Mouse (Mus musculus): Measurements from ENCODE around the gene Smad3. TPM values are rescaled to one million over a fixed set of nuclear protein-coding genes. Genes with fewer than 3 reads are reported as not detected.
A peak's percentile ranks its signal among the peaks of the same experiment; 100 is the strongest.

Smad3 gene
- polyA plus RNA-seq, 1 experiment from 2014 or later, result 7.7 TPM

DNA sequence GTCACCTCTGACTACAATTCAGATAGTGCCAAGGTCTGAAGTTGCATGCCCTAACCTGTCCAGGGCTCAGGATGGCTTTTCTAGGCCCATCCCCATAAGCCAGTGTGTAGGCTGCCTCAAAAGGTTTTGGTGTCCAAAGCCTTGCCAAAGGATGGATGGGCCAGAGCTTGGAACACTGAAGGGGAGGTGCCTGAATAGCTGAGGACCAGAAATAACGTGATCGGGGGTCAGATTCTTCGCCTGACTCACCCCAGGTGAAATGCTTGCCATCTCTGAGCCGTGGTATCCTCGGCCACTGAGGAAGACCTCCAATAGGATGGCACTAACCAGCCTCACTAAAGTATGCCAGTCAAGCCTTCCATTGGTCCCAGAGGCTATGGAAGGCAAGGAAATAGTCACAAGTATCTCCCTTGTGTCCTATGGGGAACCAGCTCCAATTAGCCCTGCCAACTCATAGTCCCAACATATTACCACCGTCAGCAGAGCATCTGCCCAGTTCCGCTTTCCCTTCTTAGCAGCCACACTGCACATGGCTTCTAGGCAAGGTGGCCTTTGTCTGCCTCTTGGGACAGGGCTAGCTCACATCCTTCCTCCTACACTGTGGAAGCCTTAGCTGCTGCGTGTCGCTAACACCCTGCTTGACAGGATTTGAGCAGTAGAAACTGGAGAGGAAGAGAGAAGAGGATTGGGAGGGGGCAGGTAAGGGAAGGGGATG is 26.5 kb downstream of the Smad3 start:
- 76% methylated on average over 9 of the region's 9 CpGs for WGBS
- no peak overlapping the region for H3K4me2 ChIP-seq (ENCODE audit: low read length)
- no peaks in the 10 kb centered on the region for H3K9me3 ChIP-seq (ENCODE audit: control insufficient read depth, low read length)

DNA sequence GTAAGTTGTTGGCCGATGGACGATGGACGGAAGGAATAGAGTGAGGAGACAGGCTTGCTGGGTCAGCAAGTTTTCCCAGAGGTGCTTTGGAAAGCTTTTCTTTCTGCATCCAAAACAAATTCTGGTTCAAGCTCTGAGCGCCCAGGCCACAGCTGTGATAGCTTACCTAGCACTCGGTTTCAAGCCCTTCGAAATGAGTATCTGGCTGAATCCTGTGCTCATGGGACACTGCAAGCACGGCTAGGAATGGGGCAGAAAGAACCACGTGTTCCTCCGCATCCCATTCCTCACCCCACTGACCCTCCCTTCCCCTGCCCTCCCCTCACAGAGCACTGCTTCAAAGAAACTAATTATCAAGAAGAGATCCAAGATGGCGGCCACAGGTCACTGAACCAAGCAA is 28.8 kb downstream of the Smad3 start:
- Histone ChIP-seq H3K9me3 (ENCODE audit: control insufficient read depth, low read length) (no peaks in the 10 kb centered on the region), H3K36me3 (ENCODE audit: control insufficient read depth, insufficient read depth, low read length) (no peaks in the 10 kb centered on the region), H3K4me2 (ENCODE audit: low read length) (no peak overlapping the region), H3K27ac (ENCODE audit: low read depth, low read length) (no peak overlapping the region), H3K4me1 (ENCODE audit: control insufficient read depth, insufficient read depth, low read depth, low read length) (no peaks in the 10 kb centered on the region; the same call in none of the 2 replicates), H3K9ac (ENCODE audit: low read depth, low read length) (no peak overlapping the region), H3K27me3 (replicated peaks; ENCODE audit: control insufficient read depth, insufficient read depth, low read length) (no peaks in the 10 kb centered on the region), H3K4me3 (ENCODE audit: low read length) (no peak overlapping the region)
- WGBS, result 88% methylated on average over 10 of the region's 10 CpGs
- no peak for ATAC-seq

More for the DNA sequence above, 26.5 kb downstream of the Smad3 start:
- no peak for ATAC-seq
- Histone ChIP-seq H3K4me1 (ENCODE audit: control insufficient read depth, insufficient read depth, low read depth, low read length) (no peaks in the 10 kb centered on the region; the same call in none of the 2 replicates), H3K27me3 (replicated peaks; ENCODE audit: control insufficient read depth, insufficient read depth, low read length) (no peaks in the 10 kb centered on the region), H3K36me3 (ENCODE audit: control insufficient read depth, insufficient read depth, low read length) (no peaks in the 10 kb centered on the region), H3K27ac (ENCODE audit: low read depth, low read length) (no peak overlapping the region), H3K4me3 (ENCODE audit: low read length) (no peak overlapping the region), H3K9ac (ENCODE audit: low read depth, low read length) (no peak overlapping the region)

DNA sequence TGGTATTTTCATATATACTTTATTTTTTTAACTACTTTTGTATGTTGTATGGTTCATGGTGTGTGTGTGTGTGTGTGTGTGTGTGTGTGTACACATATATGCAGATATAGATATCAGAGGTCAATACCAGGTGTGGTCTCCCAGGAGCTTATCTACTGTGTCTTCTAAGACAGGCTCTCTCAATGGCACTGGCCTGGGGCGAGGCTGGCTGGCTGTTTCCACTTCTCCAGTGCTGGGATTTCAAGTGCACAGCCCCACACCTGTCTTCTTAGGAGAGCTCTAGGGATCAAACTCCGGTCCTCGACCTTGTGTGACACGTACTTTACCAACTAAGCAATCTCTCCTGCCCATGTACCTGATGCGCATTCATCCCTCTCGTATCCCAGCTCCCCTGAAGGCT is 30.7 kb downstream of the Smad3 start:
- Histone ChIP-seq H3K4me3 (ENCODE audit: low read length) (no peak overlapping the region), H3K4me2 (ENCODE audit: low read length) (no peak overlapping the region), H3K9ac (ENCODE audit: low read depth, low read length) (no peak overlapping the region), H3K9me3 (ENCODE audit: control insufficient read depth, low read length) (no peaks in the 10 kb centered on the region), H3K4me1 (ENCODE audit: control insufficient read depth, insufficient read depth, low read depth, low read length) (no peaks in the 10 kb centered on the region; the same call in none of the 2 replicates), H3K36me3 (ENCODE audit: control insufficient read depth, insufficient read depth, low read length) (no peaks in the 10 kb centered on the region), H3K27me3 (replicated peaks; ENCODE audit: control insufficient read depth, insufficient read depth, low read length) (no peaks in the 10 kb centered on the region), H3K27ac (ENCODE audit: low read depth, low read length) (no peak overlapping the region)
- no peak for ATAC-seq
- 93% methylated on average over 6 of the region's 6 CpGs for WGBS

DNA sequence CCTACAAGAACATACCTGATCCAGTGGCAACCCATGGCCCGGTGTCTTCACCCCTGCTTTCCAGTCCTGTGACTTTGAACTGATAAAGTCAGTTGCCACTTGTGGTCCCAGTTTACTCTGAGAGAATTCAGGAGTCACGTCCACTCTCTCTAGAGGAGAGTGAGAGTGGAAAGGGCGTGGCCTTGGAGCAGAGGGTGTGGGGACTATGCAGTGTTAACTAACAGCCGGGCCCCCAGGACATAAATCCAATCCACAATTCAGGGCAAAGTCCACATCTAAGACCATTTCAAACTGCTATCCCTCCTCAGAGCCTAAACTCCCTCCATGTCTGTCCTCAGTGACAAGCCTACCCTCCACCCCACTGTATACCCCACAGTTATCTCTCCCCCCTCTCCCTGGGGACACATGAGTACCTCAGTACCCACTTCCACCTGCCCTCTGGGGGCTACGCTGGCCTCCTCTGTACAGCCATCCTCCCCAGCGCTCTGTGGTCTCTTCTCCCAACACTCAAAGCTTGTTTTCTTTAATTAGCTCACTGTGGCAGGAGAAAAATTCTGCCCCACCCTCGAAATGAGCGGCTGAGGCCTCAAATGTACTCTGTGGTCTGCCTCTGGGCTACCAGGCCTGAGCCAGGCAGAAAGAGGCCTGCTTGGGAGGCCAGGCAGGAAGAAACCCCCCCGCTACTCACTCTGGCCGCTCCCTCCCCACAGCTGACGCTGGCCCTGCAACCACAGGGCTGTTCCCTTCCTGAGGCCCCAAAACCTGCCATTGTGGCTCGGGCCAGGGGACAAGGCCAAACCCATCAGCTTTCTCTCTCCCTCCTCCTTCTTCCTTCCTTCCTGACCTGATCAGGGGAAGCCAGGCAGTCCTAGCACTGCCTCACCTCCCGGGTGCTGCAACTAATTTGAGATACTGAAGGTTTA is 31.4 kb downstream of the Smad3 start:
- no peak overlapping the region for H3K4me3 ChIP-seq (ENCODE audit: low read length)
- H3K9me3 ChIP-seq (ENCODE audit: control insufficient read depth, low read length), result no peaks in the 10 kb centered on the region
- no peaks in the 10 kb centered on the region for H3K27me3 ChIP-seq (replicated peaks; ENCODE audit: control insufficient read depth, insufficient read depth, low read length)
- WGBS, result 65% methylated on average over 13 of the region's 13 CpGs
- peak overlapping the region; percentile 16; the same call in 1 of the 2 replicates for H3K27ac ChIP-seq (ENCODE audit: low read depth, low read length)
- no peak overlapping the region for H3K4me2 ChIP-seq (ENCODE audit: low read length)
- H3K36me3 ChIP-seq (ENCODE audit: control insufficient read depth, insufficient read depth, low read length), result no peaks in the 10 kb centered on the region
- H3K9ac ChIP-seq (ENCODE audit: low read depth, low read length), result 0 out of 2 replicates have a peak overlapping the region, but pooled peaks have one; percentile 32
- no peak for ATAC-seq
- H3K4me1 ChIP-seq (ENCODE audit: control insufficient read depth, insufficient read depth, low read depth, low read length), result no peaks in the 10 kb centered on the region; the same call in none of the 2 replicates

DNA sequence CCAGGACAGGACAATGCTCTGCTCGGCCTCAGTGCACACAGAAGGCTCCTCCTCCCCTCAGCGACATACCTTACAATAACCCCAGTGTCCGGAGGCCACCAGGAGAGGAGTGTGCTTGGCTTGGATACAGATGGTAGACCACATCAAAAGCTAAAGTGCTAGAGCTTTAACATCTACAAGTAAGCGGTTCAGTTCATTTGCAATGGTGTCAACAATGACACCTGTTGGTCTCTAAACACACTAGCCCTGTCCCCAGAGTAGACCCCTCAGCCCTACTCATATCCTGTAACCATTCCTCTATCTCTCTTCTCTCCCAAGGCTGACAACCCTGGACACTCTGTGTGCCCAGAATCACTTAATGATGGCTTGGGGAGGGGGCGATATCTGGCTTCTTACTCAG is 33.0 kb downstream of the Smad3 start:
- no peak overlapping the region for H3K9ac ChIP-seq (ENCODE audit: low read depth, low read length)
- H3K4me2 ChIP-seq (ENCODE audit: low read length), result no peak overlapping the region
- H3K4me1 ChIP-seq (ENCODE audit: control insufficient read depth, insufficient read depth, low read depth, low read length), result no peaks in the 10 kb centered on the region
- no peaks in the 10 kb centered on the region for H3K9me3 ChIP-seq (ENCODE audit: control insufficient read depth, low read length)
- 86% methylated on average over 5 of the region's 5 CpGs for WGBS
- no peak for ATAC-seq
- no peak overlapping the region for H3K27ac ChIP-seq (ENCODE audit: low read depth, low read length)
- H3K27me3 ChIP-seq (replicated peaks; ENCODE audit: control insufficient read depth, insufficient read depth, low read length), result no peaks in the 10 kb centered on the region
- H3K36me3 ChIP-seq (ENCODE audit: control insufficient read depth, insufficient read depth, low read length), result no peaks in the 10 kb centered on the region
- H3K4me3 ChIP-seq (ENCODE audit: low read length), result no peak overlapping the region

GRCm38 (mm10) chr9:63722918-63723317 is 34.9 kb downstream of the Smad3 start:
- Histone ChIP-seq H3K27me3 (replicated peaks; ENCODE audit: control insufficient read depth, insufficient read depth, low read length) (no peaks in the 10 kb centered on the region), H3K4me1 (ENCODE audit: control insufficient read depth, insufficient read depth, low read depth, low read length) (0 out of 2 replicates have a peak, but pooled peaks cover 3% of the 10 kb centered on the region), H3K4me2 (ENCODE audit: low read length) (no peak overlapping the region), H3K4me3 (ENCODE audit: low read length) (no peak overlapping the region), H3K36me3 (ENCODE audit: control insufficient read depth, insufficient read depth, low read length) (no peaks in the 10 kb centered on the region), H3K9ac (ENCODE audit: low read depth, low read length) (no peak overlapping the region), H3K27ac (ENCODE audit: low read depth, low read length) (no peak overlapping the region), H3K9me3 (ENCODE audit: control insufficient read depth, low read length) (no peaks in the 10 kb centered on the region)
- ATAC-seq, result no peak
- 66% methylated on average over 7 of the region's 9 CpGs for WGBS

DNA sequence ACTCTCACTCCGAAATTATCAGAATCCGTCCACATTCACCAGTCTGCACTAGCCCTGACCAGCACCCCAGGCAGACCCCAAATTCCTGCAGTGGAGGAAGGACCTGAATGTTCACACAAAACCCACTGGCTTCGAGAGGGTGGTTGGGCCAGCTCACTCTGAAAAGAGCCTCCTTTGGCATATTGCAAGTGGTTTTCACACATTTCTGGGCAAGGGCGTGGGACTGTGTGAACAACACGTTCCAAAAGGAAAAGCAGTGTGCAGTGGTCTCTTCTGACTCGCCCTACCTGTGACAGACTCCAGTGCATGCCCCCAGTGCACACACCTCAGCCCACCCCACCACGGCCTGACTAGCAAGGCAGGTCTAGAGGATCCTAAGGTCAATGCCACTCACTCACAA is 35.4 kb downstream of the Smad3 start:
- Histone ChIP-seq H3K9ac (ENCODE audit: low read depth, low read length) (no peak overlapping the region), H3K4me1 (ENCODE audit: control insufficient read depth, insufficient read depth, low read depth, low read length) (0 out of 2 replicates have a peak, but pooled peaks cover 3% of the 10 kb centered on the region), H3K4me2 (ENCODE audit: low read length) (no peak overlapping the region), H3K27ac (ENCODE audit: low read depth, low read length) (no peak overlapping the region), H3K36me3 (ENCODE audit: control insufficient read depth, insufficient read depth, low read length) (no peaks in the 10 kb centered on the region), H3K4me3 (ENCODE audit: low read length) (no peak overlapping the region), H3K9me3 (ENCODE audit: control insufficient read depth, low read length) (no peaks in the 10 kb centered on the region), H3K27me3 (replicated peaks; ENCODE audit: control insufficient read depth, insufficient read depth, low read length) (no peaks in the 10 kb centered on the region)
- WGBS, result 93% methylated on average over 7 of the region's 7 CpGs
- no peak for ATAC-seq

GRCm38 (mm10) chr9:63721573-63722275 is 36.1 kb downstream of the Smad3 start:
- H3K4me3 ChIP-seq (ENCODE audit: low read length), result no peak overlapping the region
- no peak overlapping the region for H3K9ac ChIP-seq (ENCODE audit: low read depth, low read length)
- no peak overlapping the region for H3K27ac ChIP-seq (ENCODE audit: low read depth, low read length)
- H3K4me1 ChIP-seq (ENCODE audit: control insufficient read depth, insufficient read depth, low read depth, low read length), result peaks cover 5% of the 10 kb centered on the region
- H3K36me3 ChIP-seq (ENCODE audit: control insufficient read depth, insufficient read depth, low read length), result no peaks in the 10 kb centered on the region
- 87% methylated on average over 9 of the region's 9 CpGs for WGBS
- ATAC-seq, result no peak
- no peaks in the 10 kb centered on the region for H3K9me3 ChIP-seq (ENCODE audit: control insufficient read depth, low read length)
- H3K4me2 ChIP-seq (ENCODE audit: low read length), result no peak overlapping the region
- no peaks in the 10 kb centered on the region for H3K27me3 ChIP-seq (replicated peaks; ENCODE audit: control insufficient read depth, insufficient read depth, low read length)

Data from hindbrain, embryonic 16.5 days (tissue).